Mouse (Mus musculus): ENCODE data around the gene Cgref1. TPM values are rescaled to one million over a fixed set of nuclear protein-coding genes. Genes with fewer than 3 reads are reported as not detected.

The Cgref1 gene
- polyA plus RNA-seq, 1 experiment = not detected

DNA sequence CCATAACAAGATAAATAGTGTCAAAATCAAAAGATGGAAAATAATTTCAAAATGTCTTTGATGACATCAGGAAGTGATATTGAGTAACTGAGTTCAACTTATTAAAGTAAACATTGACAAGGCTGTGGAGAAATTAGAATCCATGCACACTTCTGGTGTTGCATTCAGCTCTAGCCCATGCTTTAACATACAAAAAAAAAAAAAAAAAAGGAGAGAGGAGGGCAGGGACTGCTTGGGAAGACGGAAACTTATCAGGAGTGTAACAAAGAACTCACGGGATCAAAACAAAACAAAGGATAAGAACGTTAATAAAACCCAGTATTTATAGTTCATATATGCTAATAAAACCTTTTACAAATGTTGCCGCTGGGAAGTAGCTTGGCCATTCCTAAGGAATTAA lies 59.2 kb downstream of the Cgref1 start:
- no peak for TF ChIP-seq GATA1 (IDR thresholded peaks at IDR 0.05; ENCODE audit: low read length)

Other genes with a start within 250 kb of the Cgref1 start
- not detected in 2 replicates for gene Dpysl5, start 234.0 kb downstream of the Cgref1 start, polyA plus RNA-seq (2012)
- gene Mapre3, start 130.9 kb downstream of the Cgref1 start, polyA plus RNA-seq (2012) = not detected in 2 replicates
- gene Tmem214, start 77.6 kb downstream of the Cgref1 start, polyA plus RNA-seq (2012) = 28.5 and 36.1 TPM in 2 replicates
- 34.9 and 40.4 TPM in 2 replicates for gene Agbl5, start 56.9 kb downstream of the Cgref1 start, polyA plus RNA-seq (2012)
- 72.2 and 79.8 TPM in 2 replicates for gene Ost4, start 37.8 kb downstream of the Cgref1 start, polyA plus RNA-seq (2012)
- gene Emilin1, start 32.2 kb downstream of the Cgref1 start, polyA plus RNA-seq (2012) = 1.3 and 1.7 TPM in 2 replicates
- 38.7 and 67.1 TPM in 2 replicates for gene Khk, start 24.2 kb downstream of the Cgref1 start, polyA plus RNA-seq (2012)
- gene Preb, start 14.8 kb upstream of the Cgref1 start, polyA plus RNA-seq (2012) = 52.8 and 78.2 TPM in 2 replicates
- gene Tcf23, start 23.1 kb upstream of the Cgref1 start, polyA plus RNA-seq (2012) = not detected in 2 replicates
- 15.6 and 22.3 TPM in 2 replicates for gene Atraid, start 102.7 kb upstream of the Cgref1 start, polyA plus RNA-seq (2012)
- 5.7 and 15.3 TPM in 2 replicates for gene Slc5a6, start 103.3 kb upstream of the Cgref1 start, polyA plus RNA-seq (2012)
- gene Cad, start 109.2 kb upstream of the Cgref1 start, polyA plus RNA-seq (2012) = 640 and 661 TPM in 2 replicates
- not detected in 2 replicates for gene Dnajc5g, start 160.7 kb upstream of the Cgref1 start, polyA plus RNA-seq (2012)
- gene Slc30a3, start 162.6 kb upstream of the Cgref1 start, polyA plus RNA-seq (2012) = not detected in 2 replicates
- not detected in 2 replicates for gene Trim54, start 171.1 kb upstream of the Cgref1 start, polyA plus RNA-seq (2012)
- gene Ucn, start 193.2 kb upstream of the Cgref1 start, polyA plus RNA-seq (2012) = not detected in 2 replicates
- gene Mpv17, start 208.7 kb upstream of the Cgref1 start, polyA plus RNA-seq (2012) = 25.8 and 30.0 TPM in 2 replicates
- gene Gm29609, start 234.3 kb upstream of the Cgref1 start, polyA plus RNA-seq (2012) = 0.95 and 12.6 TPM in 2 replicates
- gene Gtf3c2, start 234.6 kb upstream of the Cgref1 start, polyA plus RNA-seq (2012) = 68.0 and 86.7 TPM in 2 replicates
- 48.5 and 68.0 TPM in 2 replicates for gene Snx17, start 247.6 kb upstream of the Cgref1 start, polyA plus RNA-seq (2012)
- 235 and 311 TPM in 2 replicates for gene Eif2b4, start 247.8 kb upstream of the Cgref1 start, polyA plus RNA-seq (2012)